Mouse (Mus musculus): ENCODE data around the gene Bag3.

- TF ChIP-seq CTCF (IDR thresholded peaks at IDR 0.05; ENCODE audit: low read depth, low read length): no peak
- TF ChIP-seq GATA1 (IDR thresholded peaks at IDR 0.05; ENCODE audit: borderline replicate concordance, low read length): no peak
Measured at GRCm38 (mm10) chr7:128579381-128579780, 56.0 kb downstream of the Bag3 start.
